Mouse (Mus musculus): Measurements from ENCODE around the gene Psmb6. TPM values are rescaled to one million over a fixed set of nuclear protein-coding genes. Genes with fewer than 3 reads are reported as not detected.
A peak's percentile ranks its signal among the peaks of the same experiment; 100 is the strongest.

Gene Psmb6
- polyA plus RNA-seq, 1 experiment, result 389 TPM

DNA sequence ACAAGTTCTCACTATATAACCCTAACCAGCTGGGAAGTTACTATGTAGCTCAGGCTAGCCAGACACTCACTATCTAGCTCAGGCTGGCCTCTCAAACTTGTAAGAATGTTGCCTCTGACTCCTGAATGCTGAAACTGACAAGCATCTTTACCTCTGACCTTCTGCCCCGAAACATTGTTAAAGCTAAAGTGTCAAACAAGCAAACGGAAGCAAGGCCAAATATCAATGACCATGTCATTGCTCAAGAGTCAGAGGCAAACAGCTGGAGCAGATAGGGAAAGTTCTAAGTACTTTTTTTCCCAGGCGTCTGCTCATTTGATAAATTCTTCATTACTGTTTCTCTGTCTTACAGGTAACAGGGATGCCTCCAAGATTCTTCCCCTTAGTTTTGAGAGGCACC, 23.1 kb upstream of the Psmb6 start:
- peaks cover 3% of the 10 kb centered on the region; the same call in 1 of the 2 replicates for H3K4me1 ChIP-seq (ENCODE audit: control insufficient read depth, insufficient read depth, low read length)
- no peaks in the 10 kb centered on the region for H3K27me3 ChIP-seq (ENCODE audit: control insufficient read depth, insufficient read depth, low read length)
- no peak overlapping the region for H3K4me3 ChIP-seq (ENCODE audit: control insufficient read depth, low read depth, low read length)
- TF ChIP-seq POLR2A (IDR thresholded peaks at IDR 0.05; ENCODE audit: control insufficient read depth, low read depth, low read length), result no peak
- no peak for TF ChIP-seq CTCF (IDR thresholded peaks at IDR 0.05; ENCODE audit: control insufficient read depth, insufficient read depth, insufficient replicate concordance, low read depth, low read length)
- H3K27ac ChIP-seq (ENCODE audit: control insufficient read depth, insufficient read depth, low read depth, low read length), result no peak overlapping the region
- no peaks in the 10 kb centered on the region for H3K36me3 ChIP-seq (ENCODE audit: control insufficient read depth, insufficient read depth, low read length)

DNA sequence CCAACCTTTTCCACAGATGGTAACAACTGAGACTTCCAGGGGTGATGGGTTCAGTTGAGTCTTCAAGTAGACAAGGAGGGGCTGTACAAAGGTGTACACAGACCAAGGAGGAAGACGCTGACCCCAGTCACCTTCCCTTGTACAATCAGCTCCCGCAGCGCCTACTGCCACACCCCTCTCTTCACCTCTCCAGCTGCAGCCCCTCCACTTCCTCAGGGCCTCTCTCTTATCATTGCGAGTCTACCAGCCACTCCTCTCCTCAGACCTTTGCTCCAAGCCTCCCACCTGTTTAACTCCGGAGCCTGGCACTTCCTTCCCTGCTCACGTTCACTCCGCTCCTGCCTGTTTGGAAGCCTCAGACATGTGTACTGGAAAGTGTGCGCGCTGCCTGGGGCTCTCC, 20.2 kb upstream of the Psmb6 start, which contains the start of gene Tm4sf5:
TSS of gene Tm4sf5 (plus strand) at position 275 of the 400 bp plus-strand sequence.
- TF ChIP-seq POLR2A (IDR thresholded peaks at IDR 0.05; ENCODE audit: control insufficient read depth, low read depth, low read length), result no peak
- no peak for TF ChIP-seq CTCF (IDR thresholded peaks at IDR 0.05; ENCODE audit: control insufficient read depth, insufficient read depth, insufficient replicate concordance, low read depth, low read length)
- Histone ChIP-seq H3K4me3 (ENCODE audit: control insufficient read depth, low read depth, low read length) (no peak within 1 kb of the TSS), H3K36me3 (ENCODE audit: control insufficient read depth, insufficient read depth, low read length) (no peaks in the 10 kb centered on the region), H3K4me1 (ENCODE audit: control insufficient read depth, insufficient read depth, low read length) (peaks cover 7% of the 10 kb centered on the region), H3K27ac (ENCODE audit: control insufficient read depth, insufficient read depth, low read depth, low read length) (no peak within 1 kb of the TSS), H3K27me3 (ENCODE audit: control insufficient read depth, insufficient read depth, low read length) (no peaks in the 10 kb centered on the region)

DNA sequence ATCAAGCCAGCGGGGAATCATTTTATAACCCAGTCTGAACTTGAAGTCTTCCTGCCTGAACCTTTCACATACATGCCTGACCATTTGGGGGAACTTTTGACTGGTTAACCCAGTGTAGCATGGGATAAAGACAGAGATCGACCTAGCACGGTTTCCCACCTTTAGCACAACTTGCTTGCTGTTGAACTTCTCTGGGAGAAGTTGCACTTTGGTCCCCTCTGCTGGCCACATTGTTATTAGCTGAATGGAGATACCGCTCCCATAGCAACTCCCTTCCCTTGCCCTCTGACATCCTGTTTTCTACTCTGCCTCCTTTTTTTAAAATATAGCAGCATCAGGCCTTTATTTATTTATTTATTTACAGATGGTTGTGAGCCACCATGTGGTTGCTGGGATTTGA, 18.8 kb upstream of the Psmb6 start:
- Histone ChIP-seq H3K4me3 (ENCODE audit: control insufficient read depth, low read depth, low read length) (no peak overlapping the region), H3K27me3 (ENCODE audit: control insufficient read depth, insufficient read depth, low read length) (no peaks in the 10 kb centered on the region), H3K4me1 (ENCODE audit: control insufficient read depth, insufficient read depth, low read length) (peaks cover 9% of the 10 kb centered on the region), H3K36me3 (ENCODE audit: control insufficient read depth, insufficient read depth, low read length) (no peaks in the 10 kb centered on the region), H3K27ac (ENCODE audit: control insufficient read depth, insufficient read depth, low read depth, low read length) (no peak overlapping the region)
- TF ChIP-seq POLR2A (IDR thresholded peaks at IDR 0.05; ENCODE audit: control insufficient read depth, low read depth, low read length), result no peak
- TF ChIP-seq CTCF (IDR thresholded peaks at IDR 0.05; ENCODE audit: control insufficient read depth, insufficient read depth, insufficient replicate concordance, low read depth, low read length), result peak; percentile 21; the same call in 1 of the 2 replicates

DNA sequence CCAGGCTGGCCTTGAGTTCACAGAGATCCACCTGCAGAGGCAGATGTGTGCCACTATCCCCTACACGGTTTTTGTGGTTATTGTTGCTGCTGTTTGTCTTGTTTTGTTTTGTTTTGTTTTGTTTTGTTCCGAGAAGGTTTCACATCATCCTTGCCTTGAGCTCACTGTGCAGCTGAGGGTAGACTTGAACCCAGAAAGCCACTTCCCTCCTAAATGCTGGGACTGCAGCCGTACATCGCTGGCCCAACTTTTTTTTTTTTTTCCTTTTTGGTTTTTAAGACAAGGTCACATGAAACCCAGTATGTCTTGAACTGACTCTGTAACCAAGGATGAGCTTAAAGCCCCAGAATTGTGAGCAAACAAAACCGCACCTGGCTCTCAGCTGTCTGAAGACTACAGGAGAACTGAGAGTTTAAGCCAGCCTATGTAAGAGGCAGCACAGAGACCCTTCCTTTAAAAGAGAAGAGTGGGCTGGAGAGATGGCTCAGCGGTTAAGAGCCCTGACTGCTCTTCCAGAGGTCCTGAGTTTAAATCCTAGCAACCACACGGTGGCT, 18.1 kb upstream of the Psmb6 start:
- TF ChIP-seq CTCF (IDR thresholded peaks at IDR 0.05; ENCODE audit: control insufficient read depth, insufficient read depth, insufficient replicate concordance, low read depth, low read length) (no peak), POLR2A (IDR thresholded peaks at IDR 0.05; ENCODE audit: control insufficient read depth, low read depth, low read length) (no peak)
- no peaks in the 10 kb centered on the region for H3K36me3 ChIP-seq (ENCODE audit: control insufficient read depth, insufficient read depth, low read length)

DNA sequence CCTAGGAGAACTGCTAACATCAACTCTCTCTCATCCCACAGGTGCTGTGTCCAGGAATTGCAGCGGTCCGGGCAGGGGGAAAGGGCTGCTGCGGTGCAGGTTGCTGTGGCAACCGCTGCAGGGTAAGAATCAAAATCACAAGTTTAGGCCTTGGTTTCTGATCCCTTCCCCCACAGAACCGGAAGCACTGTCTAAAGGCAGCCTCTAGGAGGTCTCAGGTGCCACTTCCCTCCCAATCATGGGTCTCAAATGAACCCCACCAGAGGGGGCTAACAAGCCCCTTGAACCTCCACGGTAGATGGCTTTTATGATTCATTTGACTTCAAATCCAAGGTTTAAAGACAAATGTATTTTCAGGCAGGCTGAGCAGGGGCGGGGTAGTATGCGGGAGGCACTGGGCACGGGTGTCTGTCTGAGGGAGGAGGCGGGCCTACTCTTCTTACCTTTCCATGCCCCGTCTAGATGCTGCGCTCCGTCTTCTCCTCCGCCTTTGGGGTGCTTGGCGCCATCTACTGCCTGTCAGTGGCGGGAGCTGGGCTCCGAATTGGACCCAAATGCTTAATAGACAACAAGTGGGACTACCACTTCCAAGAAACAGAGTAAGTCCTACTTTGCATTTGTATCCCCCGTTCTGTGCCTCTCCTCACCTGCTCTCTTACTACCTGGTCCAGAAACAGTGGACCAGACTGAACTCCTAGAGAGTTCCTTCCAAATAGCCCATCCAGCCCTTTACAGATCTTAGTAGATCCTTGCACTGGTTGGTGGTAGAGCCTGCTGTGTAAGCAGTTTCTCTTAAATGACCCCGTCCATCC, 15.2 kb upstream of the Psmb6 start:
- peak; percentile 36; the same call in 1 of the 2 replicates for TF ChIP-seq CTCF (IDR thresholded peaks at IDR 0.05; ENCODE audit: control insufficient read depth, insufficient read depth, insufficient replicate concordance, low read depth, low read length)
- no peak for TF ChIP-seq POLR2A (IDR thresholded peaks at IDR 0.05; ENCODE audit: control insufficient read depth, low read depth, low read length)
- Histone ChIP-seq H3K4me1 (ENCODE audit: control insufficient read depth, insufficient read depth, low read length) (peaks cover 8% of the 10 kb centered on the region), H3K27me3 (ENCODE audit: control insufficient read depth, insufficient read depth, low read length) (no peaks in the 10 kb centered on the region), H3K4me3 (ENCODE audit: control insufficient read depth, low read depth, low read length) (peak overlapping the region; percentile 24), H3K36me3 (ENCODE audit: control insufficient read depth, insufficient read depth, low read length) (no peaks in the 10 kb centered on the region), H3K27ac (ENCODE audit: control insufficient read depth, insufficient read depth, low read depth, low read length) (no peak overlapping the region)

More for the DNA sequence above, 18.1 kb upstream of the Psmb6 start:
- Histone ChIP-seq H3K27ac (ENCODE audit: control insufficient read depth, insufficient read depth, low read depth, low read length) (no peak overlapping the region), H3K27me3 (ENCODE audit: control insufficient read depth, insufficient read depth, low read length) (no peaks in the 10 kb centered on the region), H3K4me1 (ENCODE audit: control insufficient read depth, insufficient read depth, low read length) (peaks cover 9% of the 10 kb centered on the region), H3K4me3 (ENCODE audit: control insufficient read depth, low read depth, low read length) (no peak overlapping the region)

DNA sequence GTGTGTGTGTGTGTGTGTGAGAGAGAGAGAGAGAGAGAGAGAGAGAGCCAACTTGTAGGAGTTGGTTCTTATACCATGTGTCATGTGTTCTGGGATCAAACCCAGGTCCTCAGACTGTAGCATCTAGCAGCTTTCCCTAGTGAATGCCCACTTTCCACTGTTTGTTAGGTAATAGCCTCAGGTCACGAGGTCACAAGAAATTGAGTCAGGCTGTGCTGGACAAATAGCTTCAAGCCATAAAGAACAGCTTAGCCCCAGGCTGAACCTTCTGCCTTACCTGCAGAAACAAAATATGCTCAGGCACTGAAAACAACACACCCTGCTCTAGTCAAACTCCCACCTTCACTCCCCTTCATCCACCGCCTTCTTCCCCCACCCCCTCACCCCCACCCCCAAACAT, 13.9 kb upstream of the Psmb6 start:
- no peak for TF ChIP-seq CTCF (IDR thresholded peaks at IDR 0.05; ENCODE audit: control insufficient read depth, insufficient read depth, insufficient replicate concordance, low read depth, low read length)
- no peak for TF ChIP-seq POLR2A (IDR thresholded peaks at IDR 0.05; ENCODE audit: control insufficient read depth, low read depth, low read length)
- H3K4me3 ChIP-seq (ENCODE audit: control insufficient read depth, low read depth, low read length), result no peak overlapping the region

DNA sequence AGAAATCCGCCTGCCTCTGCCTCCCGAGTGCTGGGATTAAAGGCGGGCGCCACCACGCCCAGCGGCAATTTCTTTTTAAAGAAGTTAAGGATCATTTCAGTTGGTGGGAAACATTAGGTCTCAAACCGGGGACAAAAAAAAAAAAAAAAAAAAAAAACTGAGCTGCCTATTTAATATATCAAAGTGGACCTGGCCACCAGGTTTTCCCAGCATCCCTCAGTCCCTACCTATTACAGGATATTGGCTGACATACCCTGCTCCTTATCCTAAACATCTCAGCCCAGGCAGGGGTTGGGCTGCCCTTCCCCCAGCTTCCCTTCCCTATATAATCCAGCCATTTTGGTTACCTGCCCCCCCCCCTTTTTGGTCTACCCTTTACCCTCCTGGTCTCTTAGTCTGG, 13.3 kb upstream of the Psmb6 start:
- Histone ChIP-seq H3K27ac (ENCODE audit: control insufficient read depth, insufficient read depth, low read depth, low read length) (no peak overlapping the region), H3K4me1 (ENCODE audit: control insufficient read depth, insufficient read depth, low read length) (peaks cover 6% of the 10 kb centered on the region), H3K4me3 (ENCODE audit: control insufficient read depth, low read depth, low read length) (no peak overlapping the region), H3K36me3 (ENCODE audit: control insufficient read depth, insufficient read depth, low read length) (no peaks in the 10 kb centered on the region), H3K27me3 (ENCODE audit: control insufficient read depth, insufficient read depth, low read length) (no peaks in the 10 kb centered on the region)
- TF ChIP-seq POLR2A (IDR thresholded peaks at IDR 0.05; ENCODE audit: control insufficient read depth, low read depth, low read length) (no peak), CTCF (IDR thresholded peaks at IDR 0.05; ENCODE audit: control insufficient read depth, insufficient read depth, insufficient replicate concordance, low read depth, low read length) (no peak)

More for the DNA sequence above, 13.9 kb upstream of the Psmb6 start:
- H3K27me3 ChIP-seq (ENCODE audit: control insufficient read depth, insufficient read depth, low read length), result no peaks in the 10 kb centered on the region
- H3K27ac ChIP-seq (ENCODE audit: control insufficient read depth, insufficient read depth, low read depth, low read length), result no peak overlapping the region
- peaks cover 6% of the 10 kb centered on the region for H3K4me1 ChIP-seq (ENCODE audit: control insufficient read depth, insufficient read depth, low read length)
- no peaks in the 10 kb centered on the region for H3K36me3 ChIP-seq (ENCODE audit: control insufficient read depth, insufficient read depth, low read length)

Measured in testis, adult 2 months (tissue).